Mouse (Mus musculus): ENCODE measurements around the gene Ctcf.
A peak's percentile ranks its signal among the peaks of the same experiment; 100 is the strongest.

Gene Ctcf

GRCm38 (mm10) chr8:105657641-105658040, 21.3 kb downstream of the Ctcf start:
- no peak for DNase-seq

GRCm38 (mm10) chr8:105661167-105661566, 24.8 kb downstream of the Ctcf start:
- DNase-seq: peak; percentile 12

DNA sequence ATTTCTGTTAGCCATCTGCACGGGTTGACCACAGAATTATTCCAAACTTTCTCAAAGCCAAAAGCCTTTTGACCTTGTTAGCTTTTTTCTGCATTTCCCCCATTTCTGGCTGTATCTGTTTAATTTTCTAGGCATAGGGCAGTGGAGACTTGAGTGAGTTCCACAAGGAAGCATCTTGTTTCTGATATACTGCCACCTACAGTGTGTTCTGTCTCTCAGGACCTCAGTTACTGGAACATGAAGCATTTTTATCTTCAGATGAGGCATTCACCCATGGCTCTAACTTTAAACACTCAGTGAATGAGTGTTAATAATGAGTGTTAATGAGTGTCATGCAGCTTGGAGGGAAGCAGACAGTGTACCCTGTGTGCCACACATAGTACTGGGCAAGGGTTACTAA, 41.5 kb downstream of the Ctcf start:
- no peak for DNase-seq

GRCm38 (mm10) chr8:105685325-105685724, 49.0 kb downstream of the Ctcf start:
- DNase-seq: no peak

- no peak for DNase-seq
These were observed 49.5 kb downstream of the Ctcf start, which contains the start of gene Carmil2 for GRCm38 (mm10) chr8:105685796-105686308. TSS of gene Carmil2 (plus strand) at chr8:105686274.

DNA sequence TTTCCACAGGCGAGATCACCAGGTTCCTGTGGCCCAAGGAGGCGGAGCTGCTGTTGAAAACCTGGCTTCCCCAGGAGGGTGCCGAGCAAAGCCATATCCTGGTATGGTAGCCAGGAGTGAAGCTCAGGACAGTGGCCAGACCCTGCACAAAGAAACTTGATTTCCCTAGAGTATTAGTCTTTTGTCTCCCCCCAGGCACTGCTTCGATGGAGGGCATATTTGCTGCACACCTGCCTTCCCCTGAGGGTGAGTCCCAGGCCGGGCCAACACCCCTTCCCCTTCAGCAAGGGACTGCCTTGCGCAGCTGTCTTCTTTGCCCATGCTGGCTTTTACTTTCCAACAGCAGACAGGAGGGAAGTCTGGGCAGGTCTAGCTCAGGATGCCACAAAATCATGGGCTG, 50.2 kb downstream of the Ctcf start:
- DNase-seq: no peak

DNA sequence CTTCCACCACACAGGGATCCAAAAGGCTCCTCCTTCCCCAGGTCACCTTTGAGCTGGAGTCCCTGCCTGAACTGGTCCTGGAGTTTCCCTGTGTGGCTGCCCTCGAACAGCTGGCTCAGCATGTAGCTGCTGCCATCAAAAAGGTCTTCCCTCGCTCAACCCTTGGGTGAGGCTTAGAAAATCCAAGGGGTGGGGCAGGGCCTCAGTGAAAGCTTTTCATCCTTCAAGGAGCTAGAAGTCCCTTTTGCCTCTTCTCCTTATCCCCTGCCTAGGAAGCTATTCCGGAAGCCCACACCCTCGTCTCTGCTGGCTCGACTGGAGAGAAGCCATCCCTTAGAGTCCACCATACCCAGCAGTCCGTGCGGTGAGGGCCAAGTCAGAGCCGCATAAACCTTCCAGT, 51.1 kb downstream of the Ctcf start:
- no peak for DNase-seq

GRCm38 (mm10) chr8:105688242-105688752, 51.9 kb downstream of the Ctcf start:
- no peak for DNase-seq

GRCm38 (mm10) chr8:105689256-105689982, 53.1 kb downstream of the Ctcf start:
- DNase-seq: no peak

- DNase-seq: no peak
These were observed 53.6 kb downstream of the Ctcf start for GRCm38 (mm10) chr8:105689983-105690360.

- no peak for DNase-seq
These were observed 54.6 kb downstream of the Ctcf start for GRCm38 (mm10) chr8:105690978-105691377.

DNA sequence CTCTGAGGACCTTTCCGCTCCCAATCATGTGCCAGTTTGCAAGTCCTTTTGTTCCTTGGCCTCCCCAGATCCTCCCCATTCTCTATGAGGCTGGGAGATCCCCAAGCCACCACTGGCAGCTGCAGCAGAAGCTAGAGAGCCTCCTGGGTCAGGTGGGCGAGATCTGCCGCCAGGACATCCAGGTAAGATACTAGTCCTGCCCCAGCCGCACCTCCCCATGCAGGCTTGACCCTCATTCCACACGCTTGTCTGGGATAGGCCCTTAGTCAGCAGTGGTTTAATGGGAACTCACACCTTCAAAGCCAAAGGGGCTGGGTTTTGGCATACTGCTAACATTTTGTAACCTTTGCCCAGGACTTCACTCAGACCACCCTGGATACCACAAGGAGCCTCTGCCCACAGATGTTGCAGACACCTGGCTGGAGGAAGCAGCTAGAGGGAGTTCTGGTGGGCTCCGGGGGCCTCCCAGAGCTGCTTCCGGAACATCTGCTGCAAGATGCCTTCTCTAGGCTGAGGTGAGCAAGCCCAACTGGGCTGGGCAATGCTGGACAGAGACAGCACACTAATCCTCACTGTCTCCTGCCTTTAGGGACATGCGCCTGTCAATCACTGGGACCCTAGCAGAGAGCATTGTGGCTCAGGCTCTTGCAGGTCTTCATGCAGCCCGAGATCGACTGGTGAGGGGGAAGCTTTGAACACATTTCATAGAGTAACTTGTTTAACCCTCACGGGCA, 56.2 kb downstream of the Ctcf start:
- DNase-seq: no peak

DNA sequence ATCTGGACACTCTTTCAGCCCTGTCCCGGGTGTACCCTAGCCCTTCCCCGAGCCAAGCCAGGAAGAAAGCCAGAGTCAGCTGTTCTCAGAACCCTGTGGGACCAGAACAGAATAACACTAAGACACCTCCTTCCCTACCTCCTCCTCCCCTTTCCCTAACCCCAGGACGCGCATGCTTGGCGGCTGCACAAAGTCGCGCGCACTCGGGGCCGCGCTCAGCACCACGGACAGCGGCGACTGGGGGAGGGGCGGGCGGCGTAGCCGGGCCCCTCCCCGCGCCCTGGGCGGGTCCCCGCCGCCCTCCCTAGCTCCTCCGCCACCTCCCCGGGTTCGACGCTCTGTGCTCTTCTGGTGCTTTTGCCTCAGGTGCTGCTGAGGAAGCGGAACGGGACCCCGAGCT, 57.3 kb downstream of the Ctcf start:
- peak; percentile 85 for DNase-seq

DNA sequence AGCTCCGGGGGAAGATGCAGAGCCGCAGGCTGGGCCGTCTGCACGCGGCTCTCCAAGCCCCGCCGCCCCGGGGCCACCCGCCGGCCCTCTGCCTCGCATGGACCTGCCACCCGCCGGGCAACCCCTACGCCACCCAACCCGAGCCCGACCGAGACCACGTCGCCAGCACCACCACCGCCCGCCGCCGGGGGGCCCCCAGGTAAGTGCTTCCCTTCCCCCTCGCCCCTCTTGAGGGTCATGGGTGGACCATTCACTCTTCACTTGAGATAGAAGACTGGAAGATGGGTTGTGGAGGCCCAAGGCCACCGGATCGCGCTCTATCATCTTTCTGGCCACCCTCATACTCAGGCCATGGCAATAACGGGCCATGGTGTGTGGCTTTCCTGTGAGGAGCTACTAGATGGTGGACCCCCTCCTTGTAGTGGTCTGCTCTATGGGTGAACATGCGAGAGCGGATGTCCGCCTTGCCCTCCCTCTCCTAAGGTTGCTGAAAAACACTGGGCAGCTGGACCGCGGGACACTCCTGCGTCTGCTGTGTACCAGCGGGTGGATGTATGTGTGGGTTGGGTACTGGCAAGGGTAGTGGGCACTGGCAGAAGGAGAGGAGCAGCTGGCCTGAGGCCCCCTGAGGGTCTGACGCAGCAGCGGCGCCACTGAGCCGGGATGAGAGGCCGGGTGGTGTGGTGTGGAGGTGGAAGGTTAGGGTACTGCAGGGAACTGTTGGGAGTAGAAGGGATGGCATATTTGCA, 57.9 kb downstream of the Ctcf start:
- peak; percentile 38 for DNase-seq

GRCm38 (mm10) chr8:105695080-105695780, 58.9 kb downstream of the Ctcf start:
- DNase-seq: no peak

DNA sequence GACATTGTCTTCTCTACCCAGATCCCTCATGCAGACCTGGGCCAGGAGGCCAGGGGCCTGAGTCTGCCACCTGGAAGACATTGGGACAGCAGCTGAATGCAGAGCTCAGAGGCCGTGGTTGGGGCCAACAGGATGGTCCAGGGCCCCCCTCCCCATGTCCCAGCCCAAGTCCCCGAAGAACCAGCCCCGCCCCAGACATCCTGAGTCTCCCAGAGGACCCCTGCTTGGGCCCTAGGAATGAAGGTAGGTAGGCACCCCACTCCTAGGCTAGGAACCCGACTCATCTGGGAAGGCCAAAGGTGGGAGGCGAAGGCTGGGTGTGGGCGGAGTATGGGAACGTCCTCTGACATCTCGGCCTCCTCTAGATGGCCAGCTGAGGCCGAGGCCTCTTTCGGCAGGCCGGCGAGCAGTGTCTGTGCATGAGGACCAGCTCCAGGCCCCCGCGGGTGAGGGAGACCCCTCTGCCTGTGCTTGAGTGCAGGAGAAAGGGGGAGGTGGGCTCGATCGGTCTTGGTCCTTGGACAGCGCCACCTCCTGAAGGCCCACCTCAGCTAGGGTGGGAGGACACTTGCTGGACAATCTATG, 60.9 kb downstream of the Ctcf start:
- no peak for DNase-seq

GRCm38 (mm10) chr8:105698734-105699133, 62.4 kb downstream of the Ctcf start:
- no peak for DNase-seq

GRCm38 (mm10) chr8:105699488-105700215, 63.3 kb downstream of the Ctcf start:
- no peak for DNase-seq

DNA sequence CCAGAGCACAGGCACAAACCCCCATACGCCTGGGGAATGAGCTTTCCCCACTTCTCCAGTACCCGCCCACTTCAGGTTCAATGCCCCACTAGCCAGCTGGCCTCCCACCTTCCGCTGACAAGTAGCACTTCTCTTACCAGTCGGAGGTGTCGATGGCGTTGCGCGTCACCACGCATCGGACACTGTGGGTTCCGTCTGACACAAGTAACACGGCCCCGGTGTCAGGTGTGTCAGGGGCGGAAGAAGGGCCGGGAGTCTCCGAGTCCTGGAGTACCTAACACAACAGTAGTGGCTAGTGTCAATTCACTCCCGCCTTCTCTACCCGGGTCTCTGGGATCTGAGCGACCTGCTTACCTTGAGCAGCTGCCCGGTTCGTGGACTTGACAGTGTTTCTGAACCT, 64.2 kb downstream of the Ctcf start:
- DNase-seq: peak; percentile 76

DNA sequence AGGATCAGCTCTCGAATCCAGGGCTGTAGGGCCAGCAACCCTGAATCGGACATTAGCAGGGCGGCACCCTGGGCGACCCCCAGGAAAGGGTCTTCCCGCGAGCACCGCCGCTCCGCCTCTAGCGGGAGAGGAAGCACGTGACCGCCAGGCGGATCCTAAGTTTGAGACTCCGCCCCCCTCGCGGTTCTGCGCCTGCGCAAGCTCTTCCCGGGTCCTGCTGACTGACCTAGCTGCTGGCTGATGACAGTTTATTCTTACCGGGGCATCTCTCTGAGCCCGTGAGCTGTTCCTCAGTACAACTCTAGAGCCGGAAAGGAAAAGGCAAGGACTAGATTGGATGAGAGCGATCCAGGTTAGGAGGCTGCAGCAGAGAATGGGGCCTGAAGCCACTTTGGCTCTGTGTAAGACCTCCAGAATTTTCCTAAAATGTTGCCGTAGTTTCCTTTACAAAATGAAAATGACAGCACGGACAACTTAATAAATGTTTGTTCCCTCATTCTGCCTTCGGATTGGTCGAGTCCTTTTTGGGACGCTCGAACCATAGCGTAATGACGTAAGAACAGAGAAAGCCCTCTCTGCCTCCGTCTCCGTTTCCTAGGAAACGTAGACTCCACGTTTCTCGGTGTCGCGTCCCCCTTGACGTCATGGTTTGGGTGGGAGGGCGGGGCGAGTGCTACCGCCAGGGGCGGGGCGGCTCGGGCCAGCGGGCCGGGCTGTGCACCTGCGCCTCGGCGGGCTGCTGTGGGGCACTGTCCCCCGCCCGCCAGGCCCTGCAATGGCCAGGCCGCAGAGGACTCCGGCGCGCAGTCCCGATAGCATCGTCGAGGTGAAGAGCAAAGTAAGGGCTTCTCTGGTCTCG, 64.8 kb downstream of the Ctcf start, which contains the start of the genes Acd and Pard6a:
Gene Acd, minus strand, starts transcription at position 137 of the 859 bp plus-strand sequence.
Gene Pard6a, plus strand, starts transcription at position 183 of the 859 bp plus-strand sequence.
- peak; percentile 95 for DNase-seq
